Mouse (Mus musculus): ENCODE measurements around the gene Gm20873.
"Not testable (repeated sequence)": the region's sequence is repeated elsewhere in the genome, so short reads cannot be mapped to it uniquely, and the experiment has no call there.

The Gm20873 gene

GRCm38 (mm10) chrY:6266798-6267197 is at the start of gene Gm20873:
Gm20873 (plus strand) TSS chrY:6267098.
- not testable (repeated sequence) for DNase-seq (ENCODE audit: low spot score in 2 of 2)

GRCm38 (mm10) chrY:6237895-6238294 is 29.0 kb upstream of the Gm20873 start, which contains the start of gene Gm21746:
Gm21746 (minus strand) TSS chrY:6237995.
- DNase-seq (ENCODE audit: low spot score in 2 of 2) = not testable (repeated sequence)

All from spleen, postnatal 10 days (tissue).